Mouse (Mus musculus) intestine, embryonic 14.5 days (tissue): ENCODE data around the gene Arl10. TPM values are rescaled to one million over a fixed set of nuclear protein-coding genes. Genes with fewer than 3 reads are reported as not detected.

Experiments
- ATAC-seq: fragments of 200-750 bp; cut with Nextera tagmentation; replicated peaks from 2 replicates; pipeline ENCODE4 v1.8.0; 2017; ENCODE audit warnings: low read depth, moderate number of reproducible peaks, moderate TSS enrichment, moderate library complexity; ENCODE audit not compliant: low FRiP score, low TSS enrichment
- DNase-seq: peaks from one replicate; pipeline ENCODE4 v3.0.0-alpha.2; 2018; ENCODE audit warnings: low spot score
- H3K27ac ChIP-seq: fragments of 300-500 bp; sonication (generic); 2 replicates; pipeline ENCODE4 v1.5.1; 2014; ENCODE audit warnings: low read depth, mild to moderate bottlenecking, control low read depth
- H3K27me3 ChIP-seq: fragments of 300-500 bp; sonication (generic); replicated peaks from 2 replicates; pipeline ENCODE4 v1.6.1; 2014; ENCODE audit warnings: low read length, control low read depth; ENCODE audit not compliant: control insufficient read depth, insufficient read depth
- H3K36me3 ChIP-seq: fragments of 300-500 bp; sonication (generic); 2 replicates; pipeline ENCODE4 v1.6.1; 2014; ENCODE audit warnings: low read length, control low read depth; ENCODE audit not compliant: control insufficient read depth, insufficient read depth
- H3K4me1 ChIP-seq: fragments of 300-500 bp; sonication (generic); replicated peaks from 2 replicates; pipeline ENCODE4 v1.6.1; 2014; ENCODE audit warnings: low read length, control low read depth, mixed read lengths; ENCODE audit not compliant: control insufficient read depth, insufficient read depth
- H3K4me2 ChIP-seq: fragments of 300-500 bp; sonication (generic); 2 replicates; pipeline ENCODE4 v1.6.1; 2014; ENCODE audit warnings: low read length
- H3K4me3 ChIP-seq: fragments of 300-500 bp; sonication (generic); 2 replicates; pipeline ENCODE4 v1.5.1; 2014; ENCODE audit warnings: low read depth, low read length, control low read depth, mixed read lengths
- H3K9ac ChIP-seq: fragments of 300-500 bp; sonication (generic); 2 replicates; pipeline ENCODE4 v1.6.1; 2014; ENCODE audit warnings: mild to moderate bottlenecking, low read length
- H3K9me3 ChIP-seq: fragments of 300-500 bp; sonication (generic); 2 replicates; pipeline ENCODE4 v1.6.1; 2016; ENCODE audit warnings: low read length, control low read depth; ENCODE audit not compliant: control insufficient read depth
- WGBS: fragments of 180-500 bp; shearing (Covaris S2); extraction: QIAGEN DNeasy Blood & Tissue Kit; methylation state at CpG from one replicate; pipeline ENCODE4 v1.1.7; 2014; 5-methylcytosine and 5-hydroxymethylcytosine counted together
- polyA plus RNA-seq: library from polyadenylated mRNA; unstranded; fragments of >200 nt; fragmentation: Nextera tagmentation; extraction: Ambion mirVana; gene quantifications from 2 replicates; pipeline ENCODE4 v1.2.1, GENCODE M21; 2014

Arl10 gene
- polyA plus RNA-seq, 1 experiment from 2014 or later, result 26.4 TPM

- DNase-seq (no peak), ATAC-seq (no peak)
- Histone ChIP-seq H3K36me3 (peaks cover 7% of the 10 kb centered on the region; the same call in 1 of the 2 replicates), H3K9me3 (no peaks in the 10 kb centered on the region), H3K9ac (no peak overlapping the region), H3K27ac (no peak overlapping the region), H3K4me3 (no peak overlapping the region), H3K4me2 (no peak overlapping the region), H3K4me1 (0 out of 2 replicates have a peak, but pooled peaks cover under 1% of the 10 kb centered on the region), H3K27me3 (no peaks in the 10 kb centered on the region)
- WGBS, result 74% methylated on average over 4 of the region's 4 CpGs
Observed at GRCm38 (mm10) chr13:54604221-54604620, 29.4 kb downstream of the Arl10 start.

- H3K4me2 ChIP-seq, result no peak overlapping the region
- peaks cover 2% of the 10 kb centered on the region; the same call in 1 of the 2 replicates for H3K4me1 ChIP-seq
- WGBS, result 68% methylated on average over 5 of the region's 5 CpGs
- H3K4me3 ChIP-seq, result no peak overlapping the region
- H3K9ac ChIP-seq, result no peak overlapping the region
- no peaks in the 10 kb centered on the region for H3K9me3 ChIP-seq
- DNase-seq, result no peak
- H3K27ac ChIP-seq, result no peak overlapping the region
- H3K36me3 ChIP-seq, result peaks cover 3% of the 10 kb centered on the region; the same call in 1 of the 2 replicates
- ATAC-seq, result no peak
- no peaks in the 10 kb centered on the region for H3K27me3 ChIP-seq
Observed at GRCm38 (mm10) chr13:54605426-54605825, 30.6 kb downstream of the Arl10 start.

GRCm38 (mm10) chr13:54607204-54607603 lies 32.4 kb downstream of the Arl10 start:
- no peaks in the 10 kb centered on the region for H3K9me3 ChIP-seq
- peaks cover 7% of the 10 kb centered on the region; the same call in 1 of the 2 replicates for H3K4me1 ChIP-seq
- ATAC-seq (no peak), DNase-seq (no peak)
- 59% methylated on average over 5 of the region's 5 CpGs for WGBS
- no peaks in the 10 kb centered on the region for H3K27me3 ChIP-seq
- H3K27ac ChIP-seq, result no peak overlapping the region
- H3K9ac ChIP-seq, result no peak overlapping the region
- no peak overlapping the region for H3K4me2 ChIP-seq
- peaks cover 3% of the 10 kb centered on the region; the same call in 1 of the 2 replicates for H3K36me3 ChIP-seq
- H3K4me3 ChIP-seq, result no peak overlapping the region

- Histone ChIP-seq H3K9me3 (no peaks in the 10 kb centered on the region), H3K27ac (no peak overlapping the region), H3K4me2 (no peak overlapping the region), H3K9ac (no peak overlapping the region), H3K4me1 (peaks cover 7% of the 10 kb centered on the region; the same call in 1 of the 2 replicates), H3K27me3 (no peaks in the 10 kb centered on the region), H3K36me3 (peaks cover 3% of the 10 kb centered on the region; the same call in 1 of the 2 replicates), H3K4me3 (no peak overlapping the region)
- DNase-seq (no peak), ATAC-seq (no peak)
- WGBS, result 53% methylated on average over 3 of the region's 3 CpGs
Observed at GRCm38 (mm10) chr13:54608002-54608401, 33.2 kb downstream of the Arl10 start.

- no peak overlapping the region for H3K27ac ChIP-seq
- H3K4me3 ChIP-seq, result no peak overlapping the region
- DNase-seq (no peak), ATAC-seq (no peak)
- no peaks in the 10 kb centered on the region for H3K9me3 ChIP-seq
- H3K4me2 ChIP-seq, result no peak overlapping the region
- H3K4me1 ChIP-seq, result peaks cover 7% of the 10 kb centered on the region; the same call in 1 of the 2 replicates
- H3K36me3 ChIP-seq, result peaks cover 3% of the 10 kb centered on the region; the same call in 1 of the 2 replicates
- H3K27me3 ChIP-seq, result no peaks in the 10 kb centered on the region
- WGBS, result 37% methylated on average over 8 of the region's 8 CpGs
- H3K9ac ChIP-seq, result no peak overlapping the region
Observed at GRCm38 (mm10) chr13:54608666-54609065, 33.9 kb downstream of the Arl10 start.

- H3K9me3 ChIP-seq, result no peaks in the 10 kb centered on the region
- H3K27me3 ChIP-seq, result no peaks in the 10 kb centered on the region
- no peak overlapping the region for H3K4me2 ChIP-seq
- ATAC-seq, result no peak
- H3K27ac ChIP-seq, result no peak overlapping the region
- 24% methylated on average over 1 of the region's 1 CpGs for WGBS
- DNase-seq, result no peak
- peaks cover 3% of the 10 kb centered on the region; the same call in 1 of the 2 replicates for H3K36me3 ChIP-seq
- no peak overlapping the region for H3K9ac ChIP-seq
- H3K4me3 ChIP-seq, result no peak overlapping the region
- H3K4me1 ChIP-seq, result peaks cover 7% of the 10 kb centered on the region; the same call in 1 of the 2 replicates
Observed at GRCm38 (mm10) chr13:54609301-54609700, 34.5 kb downstream of the Arl10 start.

- H3K9me3 ChIP-seq, result no peaks in the 10 kb centered on the region
- H3K4me2 ChIP-seq, result peak overlapping the region; percentile 91
- DNase-seq, result peak; percentile 74
- peak overlapping the region; percentile 68 for H3K4me3 ChIP-seq
- no peaks in the 10 kb centered on the region; the same call in 1 of the 2 replicates for H3K36me3 ChIP-seq
- peak overlapping the region; percentile 79 for H3K9ac ChIP-seq
- H3K27me3 ChIP-seq, result no peaks in the 10 kb centered on the region
- 0 out of 2 replicates have a peak overlapping the region, but pooled peaks have one; percentile 22 for H3K27ac ChIP-seq
- ATAC-seq, result no peak
- peaks cover 7% of the 10 kb centered on the region; the same call in 1 of the 2 replicates for H3K4me1 ChIP-seq
- 9% methylated on average over 13 of the region's 13 CpGs for WGBS
Observed at GRCm38 (mm10) chr13:54610613-54610971, 35.8 kb downstream of the Arl10 start.

- under 1% methylated on average over 66 of the region's 66 CpGs for whole genome bisulfite sequencing
- DNase-seq, result peak; percentile 95
- peak within 1 kb of the TSS; percentile 79 for H3K9ac ChIP-seq
- H3K4me3 ChIP-seq, result peak within 1 kb of the TSS; percentile 68
- H3K36me3 ChIP-seq, result no peaks in the 10 kb centered on the region
- H3K27me3 ChIP-seq, result no peaks in the 10 kb centered on the region
- ATAC-seq, result peak; percentile 67
- no peaks in the 10 kb centered on the region for H3K9me3 ChIP-seq
- 0 out of 2 replicates have a peak within 1 kb of the TSS, but pooled peaks have one; percentile 22 for H3K27ac ChIP-seq
- H3K4me2 ChIP-seq, result peak within 1 kb of the TSS; percentile 91
- H3K4me1 ChIP-seq, result peaks cover 7% of the 10 kb centered on the region; the same call in 1 of the 2 replicates
Observed at GRCm38 (mm10) chr13:54610972-54611754, 36.3 kb downstream of the Arl10 start, which contains the start of gene Cltb. TSS of gene Cltb (minus strand) at chr13:54611344.
